11 mouse cellular contexts compared by ENCODE assay signal in the genomic region with DNA sequence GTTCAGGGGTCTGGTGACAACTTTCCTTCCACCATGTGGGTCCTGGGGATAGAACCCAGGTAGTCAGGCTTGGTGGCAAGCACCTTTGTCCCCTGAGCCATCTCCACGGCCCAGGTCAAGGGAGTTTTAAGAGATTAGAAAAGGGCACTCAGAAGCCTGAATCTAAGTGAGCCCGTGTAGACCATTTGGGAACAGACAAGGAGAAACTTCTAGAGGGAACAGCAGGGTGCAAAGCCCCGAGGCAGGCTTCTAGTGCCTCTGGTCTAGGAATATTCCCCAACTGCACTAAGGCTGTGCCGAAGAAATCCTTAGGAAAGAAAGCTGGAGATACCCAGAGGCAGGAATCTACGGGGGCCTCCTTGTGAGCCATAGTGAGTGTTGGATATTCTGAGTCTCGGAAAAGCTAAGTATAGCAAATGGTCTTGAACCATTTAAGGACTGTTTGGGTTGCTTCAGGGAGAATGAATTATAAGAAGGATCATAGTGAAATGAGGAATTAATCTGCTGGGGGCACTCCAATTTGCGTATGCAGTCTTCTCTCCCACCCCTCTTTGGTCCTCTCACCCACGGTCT. TPM values are rescaled to one million over a fixed set of nuclear protein-coding genes. Genes with fewer than 3 reads are reported as not detected.
A peak's percentile ranks its signal among the peaks of the same experiment; 100 is the strongest.
DNase-seq lines count a peak whose midpoint lies in the region; ATAC-seq and TF ChIP-seq lines count a peak whose summit lies in the region.
"Had no signal": no experiment of that assay in that cellular context is flagged by ENCODE, and none has a peak within 500 bp of the region (broad histone marks: within the 10 kb centered on the region; RNA-seq: fewer than 3 reads in every experiment).

No protein-coding gene starts in this region.

- 48% methylated on average over 8 of the region's 8 CpGs for WGBS in cerebellum, adult 2 months
- 51% methylated on average over 8 of the region's 8 CpGs for WGBS in intestine, embryonic 16.5 days
- 38% methylated on average over 8 of the region's 8 CpGs for WGBS in neural tube, embryonic 15.5 days

- intact Hi-C loops in left cerebral cortex, adult 2 months (cut with DNase I), result loop anchor here (2.0 kb wide), 1 partner anchor 65 kb away; a partner anchor contains a TSS
- intact Hi-C loops in left cerebral cortex, postnatal 10 days (cut with DNase I), result no loop called here

- no peak overlapping the region for H3K4me2 ChIP-seq in intestine, embryonic 16.5 days (ENCODE audit: low read depth, low read length)
- H3K4me2 ChIP-seq in neural tube, embryonic 15.5 days, result peak overlapping the region; percentile 90

- H3K27me3 ChIP-seq in cerebellum, adult 2 months (ENCODE audit: control insufficient read depth, insufficient read depth, low read length), result no peaks in the 10 kb centered on the region
- peaks cover 48% of the 10 kb centered on the region for H3K27me3 ChIP-seq in intestine, embryonic 16.5 days (replicated peaks; ENCODE audit: control insufficient read depth, insufficient read depth, low read length)
- H3K27me3 ChIP-seq in neural tube, embryonic 15.5 days (replicated peaks), result peaks cover 36% of the 10 kb centered on the region

- H3K36me3 ChIP-seq in intestine, embryonic 16.5 days (ENCODE audit: control insufficient read depth, insufficient read depth, low read length), result no peaks in the 10 kb centered on the region
- peaks cover 13% of the 10 kb centered on the region for H3K36me3 ChIP-seq in neural tube, embryonic 15.5 days

- H3K9me3 ChIP-seq in intestine, embryonic 16.5 days (ENCODE audit: control insufficient read depth, low read length), result no peaks in the 10 kb centered on the region
- no peaks in the 10 kb centered on the region for H3K9me3 ChIP-seq in neural tube, embryonic 15.5 days (replicated peaks)

- TF ChIP-seq POLR2A in cerebellum, adult 2 months (IDR thresholded peaks at IDR 0.05; ENCODE audit: borderline replicate concordance, insufficient read depth, low read length), result no peak

- no peak for ATAC-seq in intestine, embryonic 16.5 days
- peak; percentile 9; the same call in 1 of the 2 replicates for ATAC-seq in neural tube, embryonic 15.5 days (ENCODE audit: low FRiP score)

- no peak for DNase-seq in cerebellum, adult 2 months
- no peak for DNase-seq in cerebellum, postnatal 10 days
- no peak for DNase-seq in left cerebral cortex, adult 2 months (ENCODE audit: extremely low spot score in 1 of 2, low spot score in 2 of 2)
- DNase-seq in left cerebral cortex, postnatal 10 days (ENCODE audit: extremely low spot score in 1 of 2, low spot score in 2 of 2), result no peak
- DNase-seq in gastrocnemius, adult 8-10 months (ENCODE audit: low spot score in 2 of 2), result no peak
- DNase-seq in urinary bladder, postnatal 36 days (ENCODE audit: low spot score in 2 of 2), result no peak

- H3K9ac ChIP-seq in intestine, embryonic 16.5 days (ENCODE audit: low read depth, low read length), result no peak overlapping the region
- H3K9ac ChIP-seq in neural tube, embryonic 15.5 days (replicated peaks), result peak overlapping the region; percentile 93

- peak overlapping the region; percentile 47 for H3K27ac ChIP-seq in cerebellum, adult 2 months (ENCODE audit: insufficient read depth, low read length)
- peak overlapping the region; percentile 90 for H3K27ac ChIP-seq in left cerebral cortex, adult 2 months
- no peak overlapping the region for H3K27ac ChIP-seq in intestine, embryonic 16.5 days (ENCODE audit: low read length)
- peak overlapping the region; percentile 84 for H3K27ac ChIP-seq in neural tube, embryonic 15.5 days (replicated peaks)

- peak overlapping the region; percentile 62 for H3K4me3 ChIP-seq in cerebellum, adult 2 months (replicated peaks; ENCODE audit: insufficient read depth, low read depth, low read length)
- peak overlapping the region; percentile 77 for H3K4me3 ChIP-seq in left cerebral cortex, adult 2 months
- H3K4me3 ChIP-seq in intestine, embryonic 16.5 days (ENCODE audit: low read length), result peak overlapping the region; percentile 59; the same call in 1 of the 2 replicates
- peak overlapping the region; percentile 76 for H3K4me3 ChIP-seq in neural tube, embryonic 15.5 days (replicated peaks)
- H3K4me3 ChIP-seq: myocyte had no signal

- 0 out of 2 replicates have a peak, but pooled peaks cover 10% of the 10 kb centered on the region for H3K4me1 ChIP-seq in cerebellum, adult 2 months (ENCODE audit: control insufficient read depth, insufficient read depth, low read length)
- peaks cover 14% of the 10 kb centered on the region for H3K4me1 ChIP-seq in intestine, embryonic 16.5 days (ENCODE audit: control insufficient read depth, insufficient read depth, low read length)
- H3K4me1 ChIP-seq in neural tube, embryonic 15.5 days, result peaks cover 40% of the 10 kb centered on the region

- no peak for TF ChIP-seq CTCF in cerebellum, adult 2 months (IDR thresholded peaks at IDR 0.05; ENCODE audit: borderline replicate concordance, insufficient read depth, low read depth, low read length)
- no peak for TF ChIP-seq CTCF in left cerebral cortex, adult 2 months (IDR thresholded peaks at IDR 0.05)

RNA-seq across cellular contexts. Expression of a gene that starts 0.6 kb away (rescaled TPM):
- 104 and 109 TPM in 2 replicates for polyA plus RNA-seq in cerebellum, adult 2 months (2012; rRNA removed)
- 100 to 1,000 TPM; 176 to 191 TPM for total RNA-seq in left cerebral cortex, adult 2 months (2021)
- total RNA-seq in left cerebral cortex, postnatal 10 days (2021), result 100 to 1,000 TPM; 116 TPM
- polyA plus RNA-seq in intestine, embryonic 16.5 days (2015; fragmentation: Nextera tagmentation; extraction: Ambion mirVana), result 1.9 and 2.0 TPM in 2 replicates
- 59.4 and 72.4 TPM in 2 replicates for polyA plus RNA-seq in neural tube, embryonic 15.5 days (2015; fragmentation: Nextera tagmentation; extraction: Ambion mirVana)
- under 1 TPM in 3 of 4 experiments, not detected in 1; 0.19 to 0.70 (median 0.36) TPM for total RNA-seq in gastrocnemius, adult 8-10 months (2022)
- total RNA-seq: hematopoietic stem cell, adult 5-6 weeks; liver, adult 2 months had no signal

RNA-seq across cellular contexts. Expression of a gene that starts 13.0 kb away (rescaled TPM):
- 57.3 and 64.8 TPM in 2 replicates for polyA plus RNA-seq in cerebellum, adult 2 months (2012; rRNA removed)
- 10 to 100 TPM; 48.2 to 50.6 TPM for total RNA-seq in left cerebral cortex, adult 2 months (2021)
- 10 to 100 TPM; 41.0 to 41.2 TPM for total RNA-seq in left cerebral cortex, postnatal 10 days (2021)
- 8.9 and 10.3 TPM in 2 replicates for polyA plus RNA-seq in intestine, embryonic 16.5 days (2015; fragmentation: Nextera tagmentation; extraction: Ambion mirVana)
- 18.5 and 19.5 TPM in 2 replicates for polyA plus RNA-seq in neural tube, embryonic 15.5 days (2015; fragmentation: Nextera tagmentation; extraction: Ambion mirVana)
- total RNA-seq in gastrocnemius, adult 8-10 months (2022), result 10 to 100 TPM; 24.3 to 29.7 (median 27.4) TPM

RNA-seq across cellular contexts. Expression of a gene that starts 30.6 kb away (rescaled TPM):
- polyA plus RNA-seq in cerebellum, adult 2 months (2012; rRNA removed), result 276 and 289 TPM in 2 replicates
- 100 to 1,000 TPM; 148 to 156 TPM for total RNA-seq in left cerebral cortex, adult 2 months (2021)
- total RNA-seq in left cerebral cortex, postnatal 10 days (2021), result 100 to 1,000 TPM; 115 to 116 TPM
- polyA plus RNA-seq in intestine, embryonic 16.5 days (2015; fragmentation: Nextera tagmentation; extraction: Ambion mirVana), result 170 and 176 TPM in 2 replicates
- polyA plus RNA-seq in neural tube, embryonic 15.5 days (2015; fragmentation: Nextera tagmentation; extraction: Ambion mirVana), result 95.4 and 112 TPM in 2 replicates
- 100 to 1,000 TPM; 122 to 142 (median 131) TPM for total RNA-seq in gastrocnemius, adult 8-10 months (2022)

RNA-seq across cellular contexts. Expression of a gene that starts 43.6 kb away (rescaled TPM):
- polyA plus RNA-seq in cerebellum, adult 2 months (2012; rRNA removed), result 75.7 and 80.2 TPM in 2 replicates
- 10 to 100 TPM; 49.5 to 56.6 TPM for total RNA-seq in left cerebral cortex, adult 2 months (2021)
- 10 to 100 TPM; 56.9 to 59.9 TPM for total RNA-seq in left cerebral cortex, postnatal 10 days (2021)
- 96.0 and 105 TPM in 2 replicates for polyA plus RNA-seq in intestine, embryonic 16.5 days (2015; fragmentation: Nextera tagmentation; extraction: Ambion mirVana)
- 129 and 133 TPM in 2 replicates for polyA plus RNA-seq in neural tube, embryonic 15.5 days (2015; fragmentation: Nextera tagmentation; extraction: Ambion mirVana)
- 10 to 100 TPM; 19.8 to 22.3 (median 20.7) TPM for total RNA-seq in gastrocnemius, adult 8-10 months (2022)

RNA-seq across cellular contexts. Expression of a gene that starts 53.6 kb away (rescaled TPM):
- polyA plus RNA-seq in cerebellum, adult 2 months (2012; rRNA removed), result 23.7 and 24.8 TPM in 2 replicates
- 10 to 100 TPM; 12.2 to 18.4 TPM for total RNA-seq in left cerebral cortex, adult 2 months (2021)
- 1 to 10 TPM; 8.0 to 8.7 TPM for total RNA-seq in left cerebral cortex, postnatal 10 days (2021)
- polyA plus RNA-seq in intestine, embryonic 16.5 days (2015; fragmentation: Nextera tagmentation; extraction: Ambion mirVana), result 9.8 and 10.6 TPM in 2 replicates
- 17.3 and 21.5 TPM in 2 replicates for polyA plus RNA-seq in neural tube, embryonic 15.5 days (2015; fragmentation: Nextera tagmentation; extraction: Ambion mirVana)
- total RNA-seq in gastrocnemius, adult 8-10 months (2022), result 1 to 10 TPM in 3 of 4 experiments, under 1 TPM in 1; 0.97 to 2.5 (median 1.5) TPM

Comparison
In these comparisons a context has a peak if more than half of its experiments do, and no peak if none do; other contexts are left out.
1. RNA of a gene that starts 0.6 kb away (total RNA-seq): 176 to 191 TPM in left cerebral cortex, adult 2 months and 116 TPM in left cerebral cortex, postnatal 10 days; 0.19 to 0.70 TPM in gastrocnemius, adult 8-10 months; every median in the first group is over 10 times any median in the second.
2. Peak in every context shown above with its lines, with median percentiles within 50 percentile points of each other: H3K4me3 ChIP-seq.